Mouse (Mus musculus) CH12.LX (cell line): ENCODE data around the gene Cplx2. TPM values are rescaled to one million over a fixed set of nuclear protein-coding genes. Genes with fewer than 3 reads are reported as not detected.

Experiments used
- DNase-seq: peaks from one replicate; pipeline ENCODE4 v3.0.0-alpha.2; 2013; ENCODE audit errors: extremely low read depth
- H3K27ac ChIP-seq: 2 replicates; pipeline ENCODE4 v1.5.1; 2012; ENCODE audit warnings: low read depth, mild to moderate bottlenecking, control low read depth, moderate library complexity; ENCODE audit not compliant: insufficient read depth
- H3K27me3 ChIP-seq: replicated peaks from 2 replicates; pipeline ENCODE3; 2012; ENCODE audit warnings: inconsistent platforms
- H3K36me3 ChIP-seq, 2 experiments: replicated peaks in 1 of 2; 2 replicates each; pipeline versions ENCODE3 to v1.6.1; 2012; ENCODE audit warnings: inconsistent platforms in 1 of 2, low read length in 1 of 2, mild to moderate bottlenecking in 1 of 2, mixed read lengths in 1 of 2, moderate library complexity in 1 of 2; ENCODE audit not compliant: control insufficient read depth in 1 of 2, insufficient read depth in 1 of 2
- H3K4me1 ChIP-seq, 2 experiments: 2 replicates each; pipeline ENCODE4 v1.6.1; 2012; ENCODE audit warnings: inconsistent platforms in 1 of 2, moderate library complexity in 1 of 2; ENCODE audit not compliant: insufficient read depth in 2 of 2, control insufficient read depth in 1 of 2
- H3K4me2 ChIP-seq: 2 replicates; pipeline ENCODE4 v1.6.1; 2012; ENCODE audit warnings: low read depth, mild to moderate bottlenecking, control low read depth; ENCODE audit not compliant: poor library complexity, insufficient read depth, severe bottlenecking
- H3K4me3 ChIP-seq, 3 experiments: fragments of 150-350 bp in 1 of 3; sonication (generic) in 1 of 3; replicated peaks in 1 of 3; 2 replicates each; pipeline versions ENCODE3 to v1.5.1; 2011 to 2012; ENCODE audit warnings: low read depth in 2 of 3, low read length in 2 of 3, mild to moderate bottlenecking in 2 of 3, moderate library complexity in 2 of 3, control low read depth in 1 of 3, improper control_type of control experiment in 1 of 3, inconsistent platforms in 1 of 3, mixed read lengths in 1 of 3; ENCODE audit not compliant: poor library complexity in 1 of 3
- H3K79me2 ChIP-seq: replicated peaks from 2 replicates; pipeline ENCODE4 v1.6.1; 2012; ENCODE audit warnings: mild to moderate bottlenecking, moderate library complexity; ENCODE audit not compliant: control insufficient read depth, poor library complexity, insufficient read depth, severe bottlenecking; ENCODE audit errors: extremely low read depth
- H3K9ac ChIP-seq: 2 replicates; pipeline ENCODE4 v1.6.1; 2012; ENCODE audit warnings: low read depth, mild to moderate bottlenecking, control low read depth, moderate library complexity; ENCODE audit not compliant: insufficient read depth
- H3K9me3 ChIP-seq: replicated peaks from 2 replicates; pipeline ENCODE3; 2012; ENCODE audit warnings: low read length, inconsistent platforms, mixed read lengths
- BHLHE40 ChIP-seq: IDR thresholded peaks from 2 replicates; pipeline ENCODE4 v1.6.1; 2011; ENCODE audit warnings: mild to moderate bottlenecking, low read depth, low read length, improper control_type of control experiment
- CHD1 ChIP-seq: IDR thresholded peaks from 2 replicates; pipeline ENCODE4 v1.6.1; 2012; ENCODE audit warnings: low read depth, low read length, improper control_type of control experiment, inconsistent platforms
- CTCF ChIP-seq, 2 experiments: IDR thresholded peaks in 1 of 2; conservative IDR thresholded peaks in 1 of 2; 2 replicates each; pipeline ENCODE4 v1.5.1; 2011 to 2012; ENCODE audit warnings: low read depth in 2 of 2, low read length in 2 of 2, improper control_type of control experiment in 1 of 2, inconsistent platforms in 1 of 2, mild to moderate bottlenecking in 1 of 2, moderate library complexity in 1 of 2
- E2F4 ChIP-seq: IDR thresholded peaks from 2 replicates; pipeline ENCODE4 v1.6.1; 2011; ENCODE audit warnings: low read depth, low read length, improper control_type of control experiment; ENCODE audit not compliant: insufficient replicate concordance
- EP300 ChIP-seq: IDR thresholded peaks from 2 replicates; pipeline ENCODE4 v1.6.1; 2011; ENCODE audit warnings: low read length, improper control_type of control experiment
- MAX ChIP-seq: IDR thresholded peaks from 2 replicates; pipeline ENCODE4 v1.6.1; 2011; ENCODE audit warnings: low read length, improper control_type of control experiment
- RAD21 ChIP-seq: IDR thresholded peaks from 2 replicates; pipeline ENCODE4 v1.6.1; 2011; ENCODE audit warnings: low read depth, mild to moderate bottlenecking, low read length, improper control_type of control experiment, moderate library complexity
- SMC3 ChIP-seq: IDR thresholded peaks from 2 replicates; pipeline ENCODE4 v1.6.1; 2011; ENCODE audit warnings: low read depth, low read length, improper control_type of control experiment
- TBP ChIP-seq: conservative IDR thresholded peaks from 2 replicates; pipeline ENCODE4 v1.6.1; 2011; ENCODE audit warnings: low read depth, low read length, improper control_type of control experiment
- UBTF ChIP-seq: IDR thresholded peaks from 2 replicates; pipeline ENCODE4 v1.6.1; 2012; ENCODE audit warnings: low read depth, mild to moderate bottlenecking, inconsistent platforms, low read length, improper control_type of control experiment, moderate library complexity
- ZC3H11A ChIP-seq: IDR thresholded peaks from 2 replicates; pipeline ENCODE4 v1.6.1; 2012; ENCODE audit warnings: low read depth, mild to moderate bottlenecking, inconsistent platforms, low read length, improper control_type of control experiment
- ZKSCAN1 ChIP-seq: IDR thresholded peaks from 2 replicates; pipeline ENCODE4 v1.6.1; 2012; ENCODE audit warnings: low read depth, inconsistent platforms, low read length, improper control_type of control experiment, borderline replicate concordance
- ZMIZ1 ChIP-seq: IDR thresholded peaks from 2 replicates; pipeline ENCODE4 v1.6.1; 2012; ENCODE audit warnings: low read depth, mild to moderate bottlenecking, inconsistent platforms, low read length, improper control_type of control experiment
- dilution Hi-C: fragments of 300-500 bp; cut with MboI; formaldehyde crosslinking; loops from 2 replicates; pipeline ENCODE4 v1.14.3; 2020; ENCODE audit warnings: low sequenced_read_pairs; ENCODE audit not compliant: extremely low pct_unique_long_range_greater_than_20kb, extremely low pct_ligation_motif_present
- in situ Hi-C: fragments of 300-500 bp; cut with MboI; formaldehyde crosslinking; loops from 3 replicates; pipeline ENCODE4 v1.14.3; 2019; ENCODE audit warnings: low sequenced_read_pairs, low pct_ligation_motif_present, low pct_unique_long_range_greater_than_20kb, mixed read lengths
- polyA plus RNA-seq: library from polyadenylated mRNA; unstranded; fragments of >175 nt; gene quantifications from 2 replicates; pipeline ENCODE4 v1.2.1, GENCODE M21; 2012; ENCODE audit warnings: low read depth; ENCODE audit not compliant: insufficient read length
- total RNA-seq, 2 experiments: library from RNA; depleted of rRNA; stranded (reverse); fragments of 300-350 nt in 1 of 2; fragments of >200 nt in 1 of 2; gene quantifications; 2 replicates each; pipeline ENCODE4 v1.2.3; 2012 to 2014

The Cplx2 gene
- total and polyA plus RNA-seq, 3 experiments, result 0.05 to 0.21 (median 0.19) TPM

- dilution Hi-C loops, result no loop called here
- Histone ChIP-seq H3K36me3 (no peaks in the 10 kb centered on the region), H3K4me2 (no peak overlapping the region), H3K9me3 (no peaks in the 10 kb centered on the region)
- DNase-seq, result no peak
- TF ChIP-seq ZMIZ1 (no peak), MAX (no peak), RAD21 (peak; percentile 54), CHD1 (no peak), UBTF (no peak), BHLHE40 (no peak), CTCF (conservative IDR thresholded peaks at IDR 0.05 in 1 of 2, IDR thresholded peaks at IDR 0.05 in 1 of 2; ENCODE audit: low read depth in 2 of 2, low read length in 2 of 2) (peak in 1 of 2 experiments; percentile 55; a peak in 2 of 4 replicates), SMC3 (peak; percentile 47), E2F4 (no peak)
- TF ChIP-seq, all 38 proteins: peak for 3
- H3K27me3 ChIP-seq, result peaks cover 81% of the 10 kb centered on the region
- no peak overlapping the region for H3K4me3 ChIP-seq
- no peak overlapping the region for H3K9ac ChIP-seq
- in situ Hi-C loops, result no loop called here
- no peaks in the 10 kb centered on the region for H3K79me2 ChIP-seq
- H3K4me1 ChIP-seq, result peaks cover 5 to 12% of the 10 kb centered on the region in 2 experiments
- H3K27ac ChIP-seq, result no peak overlapping the region
Observed at GRCm38 (mm10) chr13:54367758-54368157, 3.4 kb upstream of the Cplx2 start.

- dilution Hi-C loops, result no loop called here
- TF ChIP-seq MAX, result no peak
- TF ChIP-seq CHD1, result no peak
- no peak for TF ChIP-seq TBP
- no peak for TF ChIP-seq ZKSCAN1
- TF ChIP-seq ZC3H11A, result no peak
- TF ChIP-seq BHLHE40, result no peak
- no peak for TF ChIP-seq EP300
- no peak for TF ChIP-seq ZMIZ1
- Histone ChIP-seq H3K27me3 (peaks cover 80% of the 10 kb centered on the region), H3K9ac (no peak overlapping the region), H3K9me3 (no peaks in the 10 kb centered on the region), H3K4me1 (peaks cover 6 to 15% of the 10 kb centered on the region in 2 experiments), H3K4me3 (no peak overlapping the region), H3K4me2 (no peak overlapping the region), H3K27ac (no peak overlapping the region), H3K79me2 (no peaks in the 10 kb centered on the region), H3K36me3 (no peaks in the 10 kb centered on the region)
- DNase-seq, result no peak
- in situ Hi-C loops, result no loop called here
Observed at GRCm38 (mm10) chr13:54368181-54368580, 3.0 kb upstream of the Cplx2 start.
